Mouse (Mus musculus) midbrain, embryonic 16.5 days (tissue): ENCODE results near the gene Nr4a3. TPM values are rescaled to one million over a fixed set of nuclear protein-coding genes. Genes with fewer than 3 reads are reported as not detected.

ENCODE experiments used
- ATAC-seq: fragments of 200-750 bp; cut with Nextera tagmentation; 2 replicates; pipeline ENCODE4 v1.8.0; 2017; ENCODE audit warnings: moderate TSS enrichment
- H3K27ac ChIP-seq: fragments of 300-500 bp; sonication (generic); 2 replicates; pipeline ENCODE4 v1.5.1; 2014; ENCODE audit warnings: mild to moderate bottlenecking, low read length, mixed read lengths
- H3K27me3 ChIP-seq: fragments of 300-500 bp; sonication (generic); 2 replicates; pipeline ENCODE4 v1.6.1; 2014; ENCODE audit warnings: low read depth, low read length, mixed read lengths; ENCODE audit not compliant: control insufficient read depth, insufficient read depth
- H3K36me3 ChIP-seq: fragments of 300-500 bp; sonication (generic); 2 replicates; pipeline ENCODE4 v1.6.1; 2014; ENCODE audit warnings: mild to moderate bottlenecking, low read length, moderate library complexity, mixed read lengths; ENCODE audit not compliant: control insufficient read depth, insufficient read depth
- H3K4me1 ChIP-seq: fragments of 300-500 bp; sonication (generic); 2 replicates; pipeline ENCODE4 v1.6.1; 2014; ENCODE audit warnings: mild to moderate bottlenecking, low read length, mixed read lengths; ENCODE audit not compliant: control insufficient read depth, insufficient read depth
- H3K4me2 ChIP-seq: fragments of 300-500 bp; sonication (generic); 2 replicates; pipeline ENCODE4 v1.6.1; 2014; ENCODE audit warnings: mild to moderate bottlenecking, low read length, mixed read lengths
- H3K4me3 ChIP-seq: fragments of 300-500 bp; sonication (generic); 2 replicates; pipeline ENCODE4 v1.5.1; 2014; ENCODE audit warnings: low read depth, mild to moderate bottlenecking, low read length, moderate library complexity, mixed read lengths
- H3K9ac ChIP-seq: fragments of 300-500 bp; sonication (generic); 2 replicates; pipeline ENCODE4 v1.6.1; 2014; ENCODE audit warnings: low read depth, low read length, mixed read lengths
- H3K9me3 ChIP-seq: fragments of 300-500 bp; sonication (generic); replicated peaks from 2 replicates; pipeline ENCODE4 v1.6.1; 2014; ENCODE audit warnings: mild to moderate bottlenecking, low read length, mixed read lengths; ENCODE audit not compliant: control insufficient read depth, poor library complexity, severe bottlenecking
- WGBS: fragments of 180-500 bp; shearing (Covaris S2); extraction: QIAGEN DNeasy Blood & Tissue Kit; methylation state at CpG from one replicate; pipeline ENCODE4 v1.1.7; 2014; 5-methylcytosine and 5-hydroxymethylcytosine counted together
- polyA plus RNA-seq: library from polyadenylated mRNA; unstranded; fragments of >200 nt; fragmentation: Nextera tagmentation; extraction: Ambion mirVana; gene quantifications from 2 replicates; pipeline ENCODE4 v1.2.1, GENCODE M21; 2015

Gene Nr4a3
- polyA plus RNA-seq, 1 experiment from 2014 or later = 1.4 TPM

- no peak overlapping the region for H3K4me2 ChIP-seq
- H3K27me3 ChIP-seq = no peaks in the 10 kb centered on the region
- H3K4me1 ChIP-seq = peaks cover 6% of the 10 kb centered on the region
- no peak for ATAC-seq
- H3K27ac ChIP-seq = no peak overlapping the region
- H3K4me3 ChIP-seq = no peak overlapping the region
- no peaks in the 10 kb centered on the region for H3K9me3 ChIP-seq
- H3K36me3 ChIP-seq = no peaks in the 10 kb centered on the region
- no peak overlapping the region for H3K9ac ChIP-seq
- 90% methylated on average over 5 of the region's 5 CpGs for WGBS
Observed at GRCm38 (mm10) chr4:48038847-48039246, 6.1 kb upstream of the Nr4a3 start.

GRCm38 (mm10) chr4:48039736-48040135, 5.2 kb upstream of the Nr4a3 start:
- no peak for ATAC-seq
- Histone ChIP-seq H3K4me1 (peaks cover 11% of the 10 kb centered on the region), H3K36me3 (no peaks in the 10 kb centered on the region), H3K4me3 (no peak overlapping the region), H3K27ac (no peak overlapping the region), H3K4me2 (no peak overlapping the region), H3K9me3 (no peaks in the 10 kb centered on the region), H3K9ac (no peak overlapping the region), H3K27me3 (no peaks in the 10 kb centered on the region)
- WGBS = 73% methylated on average over 7 of the region's 7 CpGs

- H3K36me3 ChIP-seq = no peaks in the 10 kb centered on the region
- H3K4me2 ChIP-seq = peak overlapping the region; percentile 55
- no peaks in the 10 kb centered on the region for H3K9me3 ChIP-seq
- no peaks in the 10 kb centered on the region; the same call in 1 of the 2 replicates for H3K27me3 ChIP-seq
- H3K4me1 ChIP-seq = peaks cover 31% of the 10 kb centered on the region
- peak overlapping the region; percentile 98 for H3K27ac ChIP-seq
- WGBS = 0% methylated on average over 4 of the region's 4 CpGs
- no peak; the same call in 1 of the 2 replicates for ATAC-seq
- peak overlapping the region; percentile 58 for H3K4me3 ChIP-seq
- peak overlapping the region; percentile 84 for H3K9ac ChIP-seq
Observed at GRCm38 (mm10) chr4:48042466-48042785, 2.5 kb upstream of the Nr4a3 start.

DNA sequence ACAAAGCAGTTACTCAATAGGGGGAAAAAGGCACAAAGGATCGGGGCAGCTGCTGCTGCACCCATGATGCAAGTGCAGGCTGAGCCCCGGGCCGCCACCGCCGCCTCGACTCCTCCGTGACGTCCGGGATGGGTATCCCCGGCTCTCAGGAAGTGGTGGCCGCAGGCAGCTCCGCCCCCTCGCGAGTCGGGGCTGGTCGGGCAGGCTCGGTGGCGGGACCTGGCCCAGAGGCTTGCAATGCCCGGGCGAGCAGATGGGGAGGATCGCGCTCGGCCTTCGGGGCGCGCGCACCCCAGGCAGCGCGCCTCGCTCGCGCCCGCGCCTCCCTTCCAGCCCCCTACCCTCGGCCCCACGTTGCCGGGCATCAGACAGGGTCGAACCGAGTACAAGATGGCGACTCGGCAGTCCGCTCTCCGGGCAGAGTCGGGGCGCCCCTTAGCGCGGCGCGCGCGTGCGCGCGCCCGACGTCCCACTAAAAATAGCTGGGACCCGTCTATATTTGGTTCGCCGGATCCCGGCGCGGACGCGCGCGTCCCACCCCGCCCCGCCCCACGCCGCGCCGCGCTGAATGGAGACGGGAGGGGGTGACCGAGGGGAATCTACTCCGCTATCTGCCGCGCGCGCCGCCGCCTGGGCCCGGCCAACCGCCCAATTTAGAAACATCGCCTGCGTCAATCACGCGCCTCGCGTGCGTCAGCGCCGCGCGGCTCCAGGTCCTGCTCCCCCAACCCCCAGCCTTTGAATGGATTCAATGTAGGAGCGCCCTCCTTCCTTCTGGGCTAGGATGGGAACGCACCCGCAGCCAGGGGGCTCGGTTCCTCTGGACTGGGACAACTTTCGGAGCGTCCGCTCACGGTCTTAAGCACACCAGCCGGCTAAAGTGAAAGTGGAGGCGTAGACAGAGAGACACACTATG, 1.9 kb upstream of the Nr4a3 start:
- Histone ChIP-seq H3K4me2 (peak overlapping the region; percentile 98), H3K4me1 (peaks cover 37% of the 10 kb centered on the region), H3K36me3 (no peaks in the 10 kb centered on the region), H3K4me3 (peak overlapping the region; percentile 58), H3K27me3 (no peaks in the 10 kb centered on the region; the same call in none of the 2 replicates), H3K9me3 (no peaks in the 10 kb centered on the region), H3K27ac (peak overlapping the region; percentile 98), H3K9ac (peak overlapping the region; percentile 84)
- under 1% methylated on average over 83 of the region's 105 CpGs for WGBS
- peak; percentile 87 for ATAC-seq

DNA sequence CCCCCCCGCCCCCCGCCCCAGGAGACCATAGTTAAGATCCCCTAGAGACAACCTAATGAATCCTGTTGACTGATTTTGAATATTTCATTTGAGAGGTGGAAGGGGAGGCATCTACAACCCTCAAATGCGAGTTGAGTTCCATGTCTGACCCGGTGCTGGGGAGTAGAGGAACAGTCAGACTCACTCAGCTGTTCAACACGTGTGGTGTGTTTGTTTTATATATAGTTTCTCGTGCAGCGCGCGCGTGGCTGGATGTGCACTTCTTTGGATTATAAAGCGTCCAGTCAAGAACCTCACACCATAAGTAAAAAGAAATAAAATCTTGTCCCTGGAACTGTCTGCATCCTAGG, 837 bp upstream of the Nr4a3 start:
- Histone ChIP-seq H3K27me3 (peaks cover 4% of the 10 kb centered on the region), H3K4me2 (peak overlapping the region; percentile 98), H3K9ac (peak overlapping the region; percentile 76), H3K36me3 (no peaks in the 10 kb centered on the region), H3K4me1 (peaks cover 40% of the 10 kb centered on the region), H3K9me3 (no peaks in the 10 kb centered on the region), H3K4me3 (peak overlapping the region; percentile 72), H3K27ac (peak overlapping the region; percentile 86)
- 1% methylated on average over 11 of the region's 11 CpGs for WGBS
- no peak for ATAC-seq

DNA sequence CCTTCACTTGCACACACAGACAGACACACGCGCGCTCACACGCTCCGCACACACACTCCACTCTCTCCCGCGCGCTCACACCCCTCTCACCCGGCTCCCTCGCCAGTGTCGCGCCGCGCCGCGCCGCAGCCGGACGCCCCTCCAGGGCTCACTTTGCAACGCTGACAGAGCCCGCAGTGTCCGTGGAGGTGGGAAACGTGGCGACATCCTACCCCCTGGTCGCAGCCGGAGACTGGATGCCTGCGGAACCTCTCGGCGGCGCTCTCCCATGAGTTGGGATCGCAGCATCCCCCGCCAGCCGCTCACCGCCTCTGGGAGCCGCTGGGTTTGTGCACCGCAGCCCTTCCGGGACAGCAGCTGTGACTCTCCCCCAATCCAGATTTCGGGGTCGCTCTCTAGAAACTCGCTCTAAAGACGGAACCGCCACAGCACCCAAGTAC, 348 bp downstream of the Nr4a3 start:
- ATAC-seq = no peak; the same call in 1 of the 2 replicates
- Histone ChIP-seq H3K27me3 (peaks cover 15% of the 10 kb centered on the region), H3K4me2 (peak overlapping the region; percentile 98), H3K4me3 (peak overlapping the region; percentile 72), H3K9ac (peak overlapping the region; percentile 76), H3K36me3 (no peaks in the 10 kb centered on the region), H3K9me3 (no peaks in the 10 kb centered on the region), H3K4me1 (peaks cover 40% of the 10 kb centered on the region), H3K27ac (peak overlapping the region; percentile 86)
- WGBS = under 1% methylated on average over 41 of the region's 42 CpGs

DNA sequence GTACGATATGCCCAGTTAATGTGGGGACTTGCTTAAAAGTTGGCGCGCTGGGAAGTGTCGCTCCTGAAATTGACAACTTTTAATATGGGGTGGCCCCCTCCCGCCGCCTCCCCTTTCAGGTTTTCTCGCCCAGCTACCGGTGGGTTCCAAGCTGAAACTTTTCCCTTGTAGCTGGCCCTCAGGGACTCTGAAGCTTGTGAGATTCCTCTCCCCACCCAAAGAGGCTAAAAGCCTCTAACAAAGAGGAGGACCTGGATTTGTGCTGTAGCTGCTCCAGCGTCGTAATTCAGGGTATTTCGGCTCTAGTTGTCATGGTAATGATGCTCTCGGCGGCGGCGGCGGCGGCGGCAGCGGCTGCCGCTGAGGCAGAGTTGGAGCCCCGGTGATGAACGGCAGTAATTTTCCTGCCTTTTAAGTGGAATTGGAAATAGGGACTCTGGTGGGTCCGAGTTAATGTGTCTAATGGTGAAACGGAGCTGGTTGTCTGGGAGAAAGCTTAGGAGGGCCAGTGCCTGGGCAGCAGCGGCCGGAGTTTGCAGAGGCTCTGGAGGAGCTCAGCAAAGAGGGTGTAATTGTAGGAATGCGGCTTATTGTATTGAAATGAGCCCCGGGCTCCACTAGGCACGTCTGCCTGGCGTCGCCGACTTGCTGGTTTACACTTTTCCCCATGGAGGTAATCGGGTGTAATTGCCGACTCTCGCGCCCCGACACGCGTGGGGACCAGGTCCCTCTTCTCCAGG, 938 bp downstream of the Nr4a3 start:
- WGBS = under 1% methylated on average over 39 of the region's 39 CpGs
- Histone ChIP-seq H3K4me1 (peaks cover 40% of the 10 kb centered on the region), H3K9ac (peak overlapping the region; percentile 76), H3K27me3 (peaks cover 21% of the 10 kb centered on the region), H3K36me3 (no peaks in the 10 kb centered on the region), H3K4me2 (peak overlapping the region; percentile 98), H3K4me3 (peak overlapping the region; percentile 72), H3K27ac (peak overlapping the region; percentile 86), H3K9me3 (no peaks in the 10 kb centered on the region)
- ATAC-seq = no peak

- H3K27ac ChIP-seq = no peak overlapping the region; the same call in 1 of the 2 replicates
- peaks cover 41% of the 10 kb centered on the region for H3K4me1 ChIP-seq
- H3K9ac ChIP-seq = peak overlapping the region; percentile 76
- no peaks in the 10 kb centered on the region for H3K36me3 ChIP-seq
- no peaks in the 10 kb centered on the region for H3K9me3 ChIP-seq
- ATAC-seq = no peak
- H3K4me3 ChIP-seq = peak overlapping the region; percentile 72
- peak overlapping the region; percentile 98 for H3K4me2 ChIP-seq
- WGBS = under 1% methylated on average over 20 of the region's 20 CpGs
- peaks cover 26% of the 10 kb centered on the region for H3K27me3 ChIP-seq
Observed at GRCm38 (mm10) chr4:48046461-48046901, 1.5 kb downstream of the Nr4a3 start.
